Mouse (Mus musculus) lung, postnatal 14 days (tissue): ENCODE results near the gene Zfp936.
"Not testable (repeated sequence)": the region's sequence is repeated elsewhere in the genome, so short reads cannot be mapped to it uniquely, and the experiment has no call there.

ENCODE experiments used
- DNase-seq: peaks from one replicate; pipeline ENCODE4 v3.0.0; 2021

Zfp936 gene

DNA sequence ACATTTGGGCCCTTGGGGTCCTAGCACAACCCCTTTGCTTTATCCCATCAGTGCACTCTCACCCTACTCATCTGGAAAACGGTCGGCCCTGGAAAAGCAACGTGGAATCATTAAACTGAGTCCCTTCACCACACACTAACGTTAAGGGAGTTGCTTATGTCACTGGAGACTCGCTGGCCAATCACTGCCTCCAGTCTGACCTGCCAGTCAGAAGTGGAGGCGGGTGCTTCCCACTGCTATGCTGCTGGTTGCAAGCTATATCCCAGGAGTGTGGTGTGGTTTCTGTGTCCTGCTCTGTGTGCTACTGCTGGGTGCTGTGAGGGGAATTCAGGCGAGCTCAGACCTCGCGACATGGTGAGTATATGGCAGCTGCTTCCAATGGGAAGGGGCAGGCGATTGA is at the start of gene Zfp936:
TSS of gene Zfp936 (plus strand) at position 301 of the 400 bp plus-strand sequence.
- not testable (repeated sequence) for DNase-seq

DNA sequence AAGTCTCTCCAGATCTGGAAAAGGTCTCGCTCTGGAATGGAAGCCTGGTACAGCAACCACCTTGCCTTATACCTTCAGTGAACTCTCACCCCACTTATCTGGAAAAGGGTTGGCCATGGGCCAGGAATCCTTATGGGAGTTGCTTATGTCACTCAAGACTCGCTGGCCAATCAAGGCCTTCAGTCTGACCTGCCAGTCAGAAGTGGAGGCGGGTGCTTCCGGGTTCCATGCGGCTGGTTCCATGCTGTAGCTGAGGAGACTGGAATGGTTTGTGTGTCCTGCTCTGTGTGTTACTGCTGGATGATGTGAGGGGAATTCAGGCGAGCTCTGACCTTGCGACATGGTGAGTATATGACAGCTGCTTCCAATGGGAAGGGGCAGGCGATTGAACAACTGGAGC is 36.2 kb upstream of the Zfp936 start:
- DNase-seq: no peak

DNA sequence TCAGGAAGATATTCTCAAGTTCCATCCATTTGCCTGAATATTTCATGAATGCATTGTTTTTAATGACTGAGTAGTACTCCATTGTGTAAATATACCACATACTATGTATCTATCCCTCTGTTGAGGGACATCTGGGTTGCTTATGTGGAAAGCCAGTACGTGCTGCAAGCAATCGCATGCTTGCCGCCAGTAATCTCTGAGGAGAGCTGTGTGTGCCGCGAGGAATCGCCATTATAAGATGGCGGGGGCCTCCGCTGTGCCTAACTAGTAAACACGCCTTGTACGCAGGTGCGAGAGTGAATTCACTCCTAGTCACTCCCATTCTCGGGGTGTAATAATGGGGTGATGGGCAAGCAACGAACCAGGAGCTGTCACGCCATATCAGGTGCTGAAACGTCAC is 14.7 kb downstream of the Zfp936 start:
- DNase-seq: not testable (repeated sequence)

GRCm38 (mm10) chr7:43164121-43164520 is 50.1 kb downstream of the Zfp936 start:
- not testable (repeated sequence) for DNase-seq

- DNase-seq: not testable (repeated sequence)
Measured at GRCm38 (mm10) chr7:43167101-43167500, 53.1 kb downstream of the Zfp936 start.

GRCm38 (mm10) chr7:43167811-43168210 is 53.8 kb downstream of the Zfp936 start:
- not testable (repeated sequence) for DNase-seq

- DNase-seq: not testable (repeated sequence)
Measured at GRCm38 (mm10) chr7:43168212-43168611, 54.2 kb downstream of the Zfp936 start.

- no peak for DNase-seq
Measured at GRCm38 (mm10) chr7:43177003-43177702, 63.1 kb downstream of the Zfp936 start.

DNA sequence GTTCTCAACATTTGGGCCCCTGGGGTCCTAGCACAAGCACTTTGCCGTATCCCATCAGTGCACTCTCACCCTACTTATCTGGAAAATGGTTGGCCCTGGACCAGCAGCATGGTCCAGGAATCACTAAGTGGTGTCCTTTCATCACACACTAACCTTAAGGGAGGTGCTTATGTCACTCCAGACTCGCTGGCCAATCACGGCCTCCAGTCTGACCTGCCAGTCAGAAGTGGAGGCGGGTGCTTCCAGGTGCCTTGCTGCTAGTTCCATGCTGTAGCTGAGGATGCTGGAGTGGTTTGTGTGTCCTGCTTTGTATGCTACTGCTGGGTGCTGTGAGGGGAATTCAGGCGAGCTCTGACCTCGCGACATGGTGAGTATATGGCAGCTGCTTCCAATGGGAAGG is 99.8 kb downstream of the Zfp936 start:
- peak; percentile 23 for DNase-seq
